8 mouse cellular contexts compared by ENCODE assay signal in genomic region chr4:128993025-128993662, GRCm38 (mm10). TPM values are rescaled to one million over a fixed set of nuclear protein-coding genes. Genes with fewer than 3 reads are reported as not detected.
A peak's percentile ranks its signal among the peaks of the same experiment; 100 is the strongest.
DNase-seq lines count a peak whose midpoint lies in the region; ATAC-seq and TF ChIP-seq lines count a peak whose summit lies in the region.

No protein-coding gene starts in this region.

- peaks cover 27% of the 10 kb centered on the region for H3K4me1 ChIP-seq in hindbrain, embryonic 10.5 days (replicated peaks)
- H3K4me1 ChIP-seq in lung, postnatal 0 days (ENCODE audit: insufficient read depth, low read depth, low read length): peaks cover 12% of the 10 kb centered on the region; the same call in 1 of the 2 replicates

- H3K9ac ChIP-seq in lung, postnatal 0 days (replicated peaks; ENCODE audit: low read depth): peak overlapping the region; percentile 73

- under 1% methylated on average over 49 of the region's 49 CpGs for WGBS in hindbrain, embryonic 10.5 days
- under 1% methylated on average over 48 of the region's 49 CpGs for WGBS in lung, postnatal 0 days

- H3K36me3 ChIP-seq in hindbrain, embryonic 10.5 days: peaks cover 26% of the 10 kb centered on the region
- H3K36me3 ChIP-seq in lung, postnatal 0 days (ENCODE audit: insufficient read depth, low read length): no peaks in the 10 kb centered on the region

- DNase-seq in MN1 (ENCODE audit: low spot score): peak; percentile 99
- peak; percentile 98 for DNase-seq in cerebellum, adult 9-10 months
- DNase-seq in hindbrain, embryonic 10.5 days (ENCODE audit: low spot score): peak; percentile 97
- peak; percentile 95 for DNase-seq in layer of hippocampus, adult 9-11 months
- peak; percentile 97 for DNase-seq in lung, postnatal 0 days (ENCODE audit: low spot score)
- peak; percentile 98 for DNase-seq in ovary, postnatal 14 days (ENCODE audit: low spot score)
- peak; percentile 94 for DNase-seq in thymus, postnatal 14 days

- H3K4me3 ChIP-seq in hindbrain, embryonic 10.5 days: peak overlapping the region; percentile 74
- peak overlapping the region; percentile 72 for H3K4me3 ChIP-seq in lung, postnatal 0 days (ENCODE audit: low read depth, low read length)

- TF ChIP-seq EP300 in lung, postnatal 0 days (IDR thresholded peaks at IDR 0.05): 0 out of 2 replicates have a peak, but pooled peaks have one; percentile 40

- peak overlapping the region; percentile 88 for H3K27ac ChIP-seq in hindbrain, embryonic 10.5 days
- peak overlapping the region; percentile 74 for H3K27ac ChIP-seq in lung, postnatal 0 days (ENCODE audit: low read length)

- no peaks in the 10 kb centered on the region for H3K9me3 ChIP-seq in hindbrain, embryonic 10.5 days
- no peaks in the 10 kb centered on the region for H3K9me3 ChIP-seq in lung, postnatal 0 days (ENCODE audit: low read length)

- TF ChIP-seq CTCF in lung, postnatal 0 days (IDR thresholded peaks at IDR 0.05): no peak

- peak; percentile 100 for ATAC-seq in frontal cortex, adult (ENCODE audit: low TSS enrichment)
- ATAC-seq in lung, postnatal 0 days: peak; percentile 99

- peak overlapping the region; percentile 95 for H3K4me2 ChIP-seq in lung, postnatal 0 days (replicated peaks; ENCODE audit: low read depth, low read length)

- peaks cover 10% of the 10 kb centered on the region; the same call in 1 of the 2 replicates for H3K27me3 ChIP-seq in hindbrain, embryonic 10.5 days (ENCODE audit: insufficient read depth, poor library complexity, severe bottlenecking)
- H3K27me3 ChIP-seq in lung, postnatal 0 days (replicated peaks; ENCODE audit: insufficient read depth, low read length): no peaks in the 10 kb centered on the region

RNA-seq across cellular contexts. Expression of gene Ak2, which starts 1.4 kb away (rescaled TPM):
- polyA plus RNA-seq in hindbrain, embryonic 10.5 days (2016; fragmentation: Nextera tagmentation; extraction: Ambion mirVana): 168 and 202 TPM in 2 replicates
- 85.7 and 89.7 TPM in 2 replicates for polyA plus RNA-seq in lung, postnatal 0 days (2015; fragmentation: Nextera tagmentation; extraction: Ambion mirVana)

RNA-seq across cellular contexts. Expression of gene Azin2, which starts 30.9 kb away (rescaled TPM):
- polyA plus RNA-seq in hindbrain, embryonic 10.5 days (2016; fragmentation: Nextera tagmentation; extraction: Ambion mirVana): 11.8 and 15.0 TPM in 2 replicates
- 39.0 and 42.2 TPM in 2 replicates for polyA plus RNA-seq in lung, postnatal 0 days (2015; fragmentation: Nextera tagmentation; extraction: Ambion mirVana)

Comparison
In these comparisons a context has a peak if more than half of its experiments do, and no peak if none do; other contexts are left out.
1. Peak in every context shown above with its lines: DNase-seq, ATAC-seq, H3K4me3 ChIP-seq and H3K27ac ChIP-seq.